Mouse (Mus musculus) kidney, postnatal 0 days (tissue): ENCODE results near the gene Clpx. TPM values are rescaled to one million over a fixed set of nuclear protein-coding genes. Genes with fewer than 3 reads are reported as not detected.

Experiments
- ATAC-seq: fragments of 200-750 bp; cut with Nextera tagmentation; replicated peaks from 2 replicates; pipeline ENCODE4 v1.8.0; 2017; ENCODE audit warnings: low read depth, moderate number of reproducible peaks, moderate TSS enrichment, moderate library complexity; ENCODE audit not compliant: low FRiP score
- DNase-seq: peaks from one replicate; pipeline ENCODE4 v3.0.0-alpha.2; 2016; ENCODE audit warnings: low spot score
- H3K27ac ChIP-seq: fragments of 300-500 bp; sonication (generic); 2 replicates; pipeline ENCODE4 v1.5.1; 2014; ENCODE audit warnings: mild to moderate bottlenecking
- H3K27me3 ChIP-seq: fragments of 300-500 bp; sonication (generic); 2 replicates; pipeline ENCODE4 v1.6.1; 2014; ENCODE audit warnings: low read length, mixed read lengths; ENCODE audit not compliant: insufficient read depth
- H3K36me3 ChIP-seq: fragments of 300-500 bp; sonication (generic); 2 replicates; pipeline ENCODE4 v1.6.1; 2014; ENCODE audit warnings: low read length, mixed read lengths; ENCODE audit not compliant: insufficient read depth
- H3K4me1 ChIP-seq: fragments of 300-500 bp; sonication (generic); replicated peaks from 2 replicates; pipeline ENCODE4 v1.6.1; 2014; ENCODE audit warnings: antibody characterized with exemption, low read length, mixed read lengths; ENCODE audit not compliant: insufficient read depth
- H3K4me2 ChIP-seq: fragments of 300-500 bp; sonication (generic); 2 replicates; pipeline ENCODE4 v1.6.1; 2014; ENCODE audit warnings: mild to moderate bottlenecking, low read length, moderate library complexity, mixed read lengths
- H3K4me3 ChIP-seq: fragments of 300-500 bp; sonication (generic); replicated peaks from 2 replicates; pipeline ENCODE4 v1.5.1; 2014; ENCODE audit warnings: low read depth, low read length
- H3K9ac ChIP-seq: fragments of 300-500 bp; sonication (generic); 2 replicates; pipeline ENCODE4 v1.6.1; 2014; ENCODE audit warnings: low read depth, low read length
- H3K9me3 ChIP-seq: fragments of 300-500 bp; sonication (generic); replicated peaks from 2 replicates; pipeline ENCODE4 v1.6.1; 2016; ENCODE audit warnings: low read length, inconsistent platforms, mixed read lengths
- CTCF ChIP-seq: IDR thresholded peaks from 2 replicates; pipeline ENCODE4 v1.5.1; 2016; ENCODE audit warnings: antibody characterized with exemption, low read depth, mild to moderate bottlenecking, moderate library complexity
- WGBS: fragments of 180-500 bp; shearing (Covaris S2); extraction: QIAGEN DNeasy Blood & Tissue Kit; methylation state at CpG from one replicate; pipeline ENCODE4 v1.1.7; 2014; 5-methylcytosine and 5-hydroxymethylcytosine counted together
- polyA plus RNA-seq: library from polyadenylated mRNA; unstranded; fragments of >200 nt; fragmentation: Nextera tagmentation; extraction: Ambion mirVana; gene quantifications from 2 replicates; pipeline ENCODE4 v1.2.1, GENCODE M21; 2015

The Clpx gene
- polyA plus RNA-seq, 1 experiment from 2014 or later = 62.3 TPM

GRCm38 (mm10) chr9:65353251-65353650, 59.2 kb downstream of the Clpx start:
- TF ChIP-seq CTCF = no peak
- Histone ChIP-seq H3K9ac (no peak overlapping the region), H3K4me1 (no peaks in the 10 kb centered on the region), H3K9me3 (no peaks in the 10 kb centered on the region), H3K27me3 (no peaks in the 10 kb centered on the region), H3K36me3 (peaks cover 33% of the 10 kb centered on the region), H3K4me2 (no peak overlapping the region), H3K27ac (no peak overlapping the region), H3K4me3 (no peak overlapping the region)
- 87% methylated on average over 5 of the region's 5 CpGs for WGBS
- ATAC-seq (no peak), DNase-seq (no peak)

- no peaks in the 10 kb centered on the region for H3K27me3 ChIP-seq
- H3K4me1 ChIP-seq = no peaks in the 10 kb centered on the region
- no peak overlapping the region for H3K4me2 ChIP-seq
- H3K4me3 ChIP-seq = no peak overlapping the region
- H3K36me3 ChIP-seq = peaks cover 58% of the 10 kb centered on the region
- no peak overlapping the region for H3K27ac ChIP-seq
- ATAC-seq (no peak), DNase-seq (no peak)
- no peak for TF ChIP-seq CTCF
- H3K9ac ChIP-seq = no peak overlapping the region
- H3K9me3 ChIP-seq = no peaks in the 10 kb centered on the region
- 89% methylated on average over 7 of the region's 7 CpGs for WGBS
Measured at GRCm38 (mm10) chr9:65356561-65356960, 62.5 kb downstream of the Clpx start.

GRCm38 (mm10) chr9:65356971-65357370, 62.9 kb downstream of the Clpx start:
- Histone ChIP-seq H3K9me3 (no peaks in the 10 kb centered on the region), H3K9ac (no peak overlapping the region), H3K27me3 (no peaks in the 10 kb centered on the region), H3K36me3 (peaks cover 58% of the 10 kb centered on the region), H3K4me1 (no peaks in the 10 kb centered on the region), H3K4me3 (no peak overlapping the region), H3K4me2 (no peak overlapping the region), H3K27ac (no peak overlapping the region)
- WGBS = 92% methylated on average over 2 of the region's 2 CpGs
- DNase-seq (no peak), ATAC-seq (no peak)
- no peak for TF ChIP-seq CTCF

GRCm38 (mm10) chr9:65358956-65359480, 65.0 kb downstream of the Clpx start:
- no peak for DNase-seq
- no peaks in the 10 kb centered on the region for H3K9me3 ChIP-seq
- peaks cover 58% of the 10 kb centered on the region for H3K36me3 ChIP-seq
- H3K4me1 ChIP-seq = no peaks in the 10 kb centered on the region
- no peak for TF ChIP-seq CTCF
- H3K27me3 ChIP-seq = no peaks in the 10 kb centered on the region
- H3K27ac ChIP-seq = no peak overlapping the region
- no peak for ATAC-seq
- 84% methylated on average over 1 of the region's 1 CpGs for WGBS
- no peak overlapping the region for H3K9ac ChIP-seq
- H3K4me2 ChIP-seq = no peak overlapping the region
- H3K4me3 ChIP-seq = no peak overlapping the region

- no peak within 1 kb of the TSS for H3K9ac ChIP-seq
- TF ChIP-seq CTCF = no peak
- H3K36me3 ChIP-seq = peaks cover 46% of the 10 kb centered on the region
- no peaks in the 10 kb centered on the region for H3K9me3 ChIP-seq
- H3K4me1 ChIP-seq = no peaks in the 10 kb centered on the region
- DNase-seq (peak; percentile 14), ATAC-seq (no peak)
- no peak within 1 kb of the TSS for H3K4me3 ChIP-seq
- no peak within 1 kb of the TSS for H3K4me2 ChIP-seq
- no peaks in the 10 kb centered on the region for H3K27me3 ChIP-seq
- peak within 1 kb of the TSS; percentile 52; the same call in 1 of the 2 replicates for H3K27ac ChIP-seq
- 81% methylated on average over 16 of the region's 16 CpGs for WGBS
Measured at GRCm38 (mm10) chr9:65360641-65361448, 66.8 kb downstream of the Clpx start, which contains the start of gene Ubap1l. TSS of gene Ubap1l (plus strand) at chr9:65361041.

- DNase-seq (peak; percentile 25), ATAC-seq (no peak)
- WGBS = 28% methylated on average over 9 of the region's 9 CpGs
- TF ChIP-seq CTCF = no peak
- no peaks in the 10 kb centered on the region for H3K4me1 ChIP-seq
- H3K36me3 ChIP-seq = peaks cover 22% of the 10 kb centered on the region
- no peaks in the 10 kb centered on the region for H3K9me3 ChIP-seq
- no peak overlapping the region for H3K9ac ChIP-seq
- no peak overlapping the region for H3K4me2 ChIP-seq
- no peak overlapping the region for H3K4me3 ChIP-seq
- H3K27ac ChIP-seq = no peak overlapping the region
- no peaks in the 10 kb centered on the region for H3K27me3 ChIP-seq
Measured at GRCm38 (mm10) chr9:65363684-65364083, 69.6 kb downstream of the Clpx start.
